Mouse (Mus musculus) bone marrow macrophage, adult 2 months (primary cell): ENCODE measurements around the gene Lgals3bp.

Experiments
- CTCF ChIP-seq: IDR thresholded peaks from 2 replicates; pipeline ENCODE4 v1.5.1; 2012; ENCODE audit warnings: low read depth, mild to moderate bottlenecking, low read length, moderate library complexity
- POLR2A ChIP-seq: IDR thresholded peaks from 2 replicates; pipeline ENCODE4 v1.6.1; 2012; ENCODE audit warnings: mild to moderate bottlenecking, low read depth, low read length, borderline replicate concordance

DNA sequence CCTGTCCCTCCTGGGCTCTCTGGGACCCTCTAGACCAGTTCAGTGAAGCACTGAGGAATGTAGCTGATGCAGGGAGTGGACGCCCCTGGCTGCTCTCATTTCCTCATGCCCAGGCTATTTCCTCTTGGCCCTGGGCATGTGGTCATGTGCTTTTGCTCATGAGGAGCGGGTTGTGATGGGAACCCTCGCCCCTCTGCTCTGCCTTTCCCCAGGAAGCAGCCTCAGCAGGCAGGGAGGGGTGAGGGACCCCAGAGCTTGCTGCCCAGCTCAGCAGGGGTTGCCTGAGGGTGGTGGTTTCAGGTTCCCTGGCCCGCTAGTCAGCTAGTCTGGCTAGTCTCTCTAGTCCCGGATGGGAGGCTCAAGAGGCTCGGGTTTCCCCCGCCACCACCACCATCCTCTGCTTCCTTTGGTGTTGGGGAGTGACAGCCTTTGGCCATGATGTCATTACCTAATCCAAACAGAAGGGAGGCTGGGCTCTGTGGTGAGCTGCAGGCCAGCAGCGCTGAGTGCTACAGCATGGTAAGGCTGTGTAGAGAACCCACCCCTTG, 38.8 kb downstream of the Lgals3bp start:
- TF ChIP-seq CTCF (no peak), POLR2A (no peak)
